In the genomic region with DNA sequence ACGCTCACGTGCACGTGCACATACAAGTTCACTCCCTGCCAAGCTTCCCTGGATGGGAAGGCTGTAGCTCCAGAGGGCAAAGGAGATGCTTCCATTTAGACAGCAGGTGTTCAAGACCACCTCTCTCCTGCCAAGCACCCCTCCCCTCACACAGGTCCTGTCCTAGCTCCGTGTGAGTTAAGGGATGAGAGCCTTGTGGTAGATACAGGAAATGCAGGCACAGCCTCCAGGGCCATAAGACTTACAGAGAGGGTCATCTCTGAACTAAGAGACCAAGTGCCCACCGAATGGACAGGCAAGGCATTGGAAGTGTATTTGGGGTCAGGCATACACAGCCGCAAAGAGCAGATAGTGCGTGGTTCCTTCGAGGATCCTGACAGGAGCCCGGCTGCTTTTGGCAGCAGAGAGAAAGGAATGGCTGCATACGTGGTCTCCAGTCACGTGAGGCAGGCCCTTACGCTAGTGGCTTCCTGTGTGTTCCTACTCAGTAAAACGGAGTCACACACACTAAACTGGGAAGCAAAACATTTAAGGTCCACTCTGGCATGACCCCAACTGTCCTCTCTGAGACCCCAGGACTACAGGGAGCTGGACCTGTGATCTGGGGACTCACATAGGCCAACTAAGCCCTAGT, we compare ENCODE assay signal across 10 mouse cellular contexts. TPM values are rescaled to one million over a fixed set of nuclear protein-coding genes. Genes with fewer than 3 reads are reported as not detected.
DNase-seq lines count a peak whose midpoint lies in the region; ATAC-seq and TF ChIP-seq lines count a peak whose summit lies in the region.
"Had no signal": no experiment of that assay in that cellular context is flagged by ENCODE, and none has a peak within 500 bp of the region (broad histone marks: within the 10 kb centered on the region; RNA-seq: fewer than 3 reads in every experiment).

No protein-coding gene starts in this region.

- 76% methylated on average over 13 of the region's 13 CpGs for WGBS in heart, embryonic 14.5 days
- WGBS in hindbrain, embryonic 15.5 days, result 79% methylated on average over 13 of the region's 13 CpGs
- 83% methylated on average over 13 of the region's 13 CpGs for WGBS in midbrain, embryonic 15.5 days
- WGBS in kidney, adult 2 months, result 81% methylated on average over 13 of the region's 13 CpGs

- H3K9ac ChIP-seq in heart, embryonic 14.5 days (ENCODE audit: low read length), result no peak overlapping the region; the same call in 1 of the 2 replicates
- no peak overlapping the region for H3K9ac ChIP-seq in hindbrain, embryonic 15.5 days
- H3K9ac ChIP-seq in midbrain, embryonic 15.5 days, result no peak overlapping the region

- H3K4me1 ChIP-seq in heart, embryonic 14.5 days (ENCODE audit: control insufficient read depth in 2 of 2, insufficient read depth in 2 of 2, low read length in 2 of 2), result peaks cover 2 to 6% of the 10 kb centered on the region in 2 experiments; a peak in 2 of 4 replicates
- peaks cover 6% of the 10 kb centered on the region; the same call in 1 of the 2 replicates for H3K4me1 ChIP-seq in hindbrain, embryonic 15.5 days (replicated peaks)
- 0 out of 2 replicates have a peak, but pooled peaks cover 2% of the 10 kb centered on the region for H3K4me1 ChIP-seq in midbrain, embryonic 15.5 days
- peaks cover 8% of the 10 kb centered on the region; the same call in 1 of the 2 replicates for H3K4me1 ChIP-seq in kidney, adult 2 months (ENCODE audit: control insufficient read depth, insufficient read depth, low read length)

- no peak overlapping the region for H3K4me3 ChIP-seq in heart, embryonic 14.5 days (ENCODE audit: control insufficient read depth in 1 of 2, insufficient read depth in 1 of 2, low read depth in 1 of 2, low read length in 2 of 2)
- peak overlapping the region; percentile 34 for H3K4me3 ChIP-seq in hindbrain, embryonic 15.5 days
- no peak overlapping the region for H3K4me3 ChIP-seq in midbrain, embryonic 15.5 days
- H3K4me3 ChIP-seq in kidney, adult 2 months (ENCODE audit: insufficient read depth, low read depth, low read length), result no peak overlapping the region

- TF ChIP-seq CTCF in kidney, adult 2 months (conservative IDR thresholded peaks at IDR 0.05; ENCODE audit: insufficient read depth, insufficient read length, low read depth, low read length), result no peak

- no peaks in the 10 kb centered on the region for H3K27me3 ChIP-seq in heart, embryonic 14.5 days (ENCODE audit: control insufficient read depth, insufficient read depth, low read length)
- no peaks in the 10 kb centered on the region for H3K27me3 ChIP-seq in hindbrain, embryonic 15.5 days
- peaks cover 2% of the 10 kb centered on the region; the same call in 1 of the 2 replicates for H3K27me3 ChIP-seq in midbrain, embryonic 15.5 days (replicated peaks)
- H3K27me3 ChIP-seq in kidney, adult 2 months (replicated peaks; ENCODE audit: control insufficient read depth, insufficient read depth, low read length), result no peaks in the 10 kb centered on the region
- H3K27me3 ChIP-seq: Patski had no signal

- DNase-seq in heart, postnatal 10 days, result no peak
- peak; percentile 65 for DNase-seq in ZHBTc4 (ENCODE audit: low read depth, low spot score)
- no peak for DNase-seq in cerebellum, adult 11 months
- no peak for DNase-seq in kidney, adult 2 months

- no peak for TF ChIP-seq POLR2A in kidney, adult 2 months (IDR thresholded peaks at IDR 0.05; ENCODE audit: low read depth, low read length)

- no peak for ATAC-seq in heart, embryonic 14.5 days (ENCODE audit: insufficient number of reproducible peaks, insufficient read depth, low FRiP score, low read depth)
- no peak for ATAC-seq in hindbrain, embryonic 15.5 days (ENCODE audit: low FRiP score, low read depth)
- ATAC-seq in midbrain, embryonic 15.5 days (replicated peaks), result no peak
- no peak for ATAC-seq in cerebellum, adult (ENCODE audit: insufficient number of reproducible peaks, low FRiP score, low TSS enrichment)

- no peaks in the 10 kb centered on the region for H3K36me3 ChIP-seq in heart, embryonic 14.5 days (ENCODE audit: control insufficient read depth, insufficient read depth, low read length)
- no peaks in the 10 kb centered on the region for H3K36me3 ChIP-seq in hindbrain, embryonic 15.5 days
- no peaks in the 10 kb centered on the region for H3K36me3 ChIP-seq in midbrain, embryonic 15.5 days (replicated peaks)
- H3K36me3 ChIP-seq in kidney, adult 2 months (ENCODE audit: control insufficient read depth, insufficient read depth, low read length), result no peaks in the 10 kb centered on the region

- peak overlapping the region; percentile 72; a peak in 2 of 4 replicates for H3K27ac ChIP-seq in heart, embryonic 14.5 days (replicated peaks in 1 of 2; ENCODE audit: control insufficient read depth in 1 of 2, insufficient read depth in 1 of 2, low read depth in 2 of 2, low read length in 2 of 2)
- H3K27ac ChIP-seq in hindbrain, embryonic 15.5 days (replicated peaks), result peak overlapping the region; percentile 89
- H3K27ac ChIP-seq in midbrain, embryonic 15.5 days, result peak overlapping the region; percentile 87
- no peak overlapping the region for H3K27ac ChIP-seq in kidney, adult 2 months (ENCODE audit: insufficient read depth, low read depth, low read length)

- peak overlapping the region; percentile 61 for H3K4me2 ChIP-seq in heart, embryonic 14.5 days (ENCODE audit: low read length)
- peak overlapping the region; percentile 56 for H3K4me2 ChIP-seq in hindbrain, embryonic 15.5 days
- H3K4me2 ChIP-seq in midbrain, embryonic 15.5 days, result peak overlapping the region; percentile 53

- H3K9me3 ChIP-seq in heart, embryonic 14.5 days (ENCODE audit: control insufficient read depth, low read length), result no peaks in the 10 kb centered on the region
- no peaks in the 10 kb centered on the region for H3K9me3 ChIP-seq in hindbrain, embryonic 15.5 days
- no peaks in the 10 kb centered on the region for H3K9me3 ChIP-seq in midbrain, embryonic 15.5 days

- intact Hi-C loops in heart, postnatal 10 days (cut with DNase I), result no loop called here

RNA-seq across cellular contexts. Expression of a gene that starts 20.9 kb away (rescaled TPM):
- 8.6 and 11.9 TPM in 2 replicates for polyA plus RNA-seq in heart, embryonic 14.5 days (2014; fragmentation: Nextera tagmentation; extraction: Ambion mirVana)
- 1 to 10 TPM; 3.5 to 4.8 TPM for total RNA-seq in heart, postnatal 10 days (2021)
- polyA plus RNA-seq in hindbrain, embryonic 15.5 days (2015; fragmentation: Nextera tagmentation; extraction: Ambion mirVana), result 3.1 and 4.6 TPM in 2 replicates
- 1.8 and 2.0 TPM in 2 replicates for polyA plus RNA-seq in midbrain, embryonic 15.5 days (2015; fragmentation: Nextera tagmentation; extraction: Ambion mirVana)
- 82.8 and 88.0 TPM in 2 replicates for polyA plus RNA-seq in kidney, adult 2 months (2012; rRNA removed)

RNA-seq across cellular contexts. Expression of a gene that starts 29.3 kb away (rescaled TPM):
- not detected in 2 replicates for polyA plus RNA-seq in heart, embryonic 14.5 days (2014; fragmentation: Nextera tagmentation; extraction: Ambion mirVana)
- not detected for total RNA-seq in heart, postnatal 10 days (2021)
- polyA plus RNA-seq in hindbrain, embryonic 15.5 days (2015; fragmentation: Nextera tagmentation; extraction: Ambion mirVana), result not detected in 2 replicates
- not detected in 2 replicates for polyA plus RNA-seq in midbrain, embryonic 15.5 days (2015; fragmentation: Nextera tagmentation; extraction: Ambion mirVana)
- 0.02 TPM in 1 of 2 replicates, not detected in the other for polyA plus RNA-seq in kidney, adult 2 months (2012; rRNA removed)
- total RNA-seq: layer of hippocampus, postnatal 36 days had no signal

RNA-seq across cellular contexts. Expression of a gene that starts 43.3 kb away (rescaled TPM):
- 0.51 and 0.63 TPM in 2 replicates for polyA plus RNA-seq in heart, embryonic 14.5 days (2014; fragmentation: Nextera tagmentation; extraction: Ambion mirVana)
- total RNA-seq in heart, postnatal 10 days (2021), result under 1 TPM; 0.36 to 0.40 TPM
- 0.41 and 0.70 TPM in 2 replicates for polyA plus RNA-seq in hindbrain, embryonic 15.5 days (2015; fragmentation: Nextera tagmentation; extraction: Ambion mirVana)
- polyA plus RNA-seq in midbrain, embryonic 15.5 days (2015; fragmentation: Nextera tagmentation; extraction: Ambion mirVana), result 0.11 and 0.13 TPM in 2 replicates
- 0.33 and 0.37 TPM in 2 replicates for polyA plus RNA-seq in kidney, adult 2 months (2012; rRNA removed)
- total RNA-seq: layer of hippocampus, postnatal 36 days had no signal

RNA-seq across cellular contexts. Expression of a gene that starts 44.5 kb away (rescaled TPM):
- 15.4 and 20.6 TPM in 2 replicates for polyA plus RNA-seq in heart, embryonic 14.5 days (2014; fragmentation: Nextera tagmentation; extraction: Ambion mirVana)
- total RNA-seq in heart, postnatal 10 days (2021), result 1 to 10 TPM; 6.5 to 7.2 TPM
- polyA plus RNA-seq in hindbrain, embryonic 15.5 days (2015; fragmentation: Nextera tagmentation; extraction: Ambion mirVana), result 6.9 and 10.4 TPM in 2 replicates
- 3.3 and 4.4 TPM in 2 replicates for polyA plus RNA-seq in midbrain, embryonic 15.5 days (2015; fragmentation: Nextera tagmentation; extraction: Ambion mirVana)
- 20.7 and 25.0 TPM in 2 replicates for polyA plus RNA-seq in kidney, adult 2 months (2012; rRNA removed)

RNA-seq across cellular contexts. Expression of a gene that starts 58.9 kb away (rescaled TPM):
- 0.42 TPM in 1 of 2 replicates, not detected in the other for polyA plus RNA-seq in heart, embryonic 14.5 days (2014; fragmentation: Nextera tagmentation; extraction: Ambion mirVana)
- not detected for total RNA-seq in heart, postnatal 10 days (2021)
- 0.07 and 0.40 TPM in 2 replicates for polyA plus RNA-seq in hindbrain, embryonic 15.5 days (2015; fragmentation: Nextera tagmentation; extraction: Ambion mirVana)
- 0.18 and 0.90 TPM in 2 replicates for polyA plus RNA-seq in midbrain, embryonic 15.5 days (2015; fragmentation: Nextera tagmentation; extraction: Ambion mirVana)
- 0.18 TPM in 1 of 2 replicates, not detected in the other for polyA plus RNA-seq in kidney, adult 2 months (2012; rRNA removed)
- total RNA-seq: layer of hippocampus, postnatal 36 days had no signal
